Mouse (Mus musculus): ENCODE measurements around the gene Hmgb1.

DNA sequence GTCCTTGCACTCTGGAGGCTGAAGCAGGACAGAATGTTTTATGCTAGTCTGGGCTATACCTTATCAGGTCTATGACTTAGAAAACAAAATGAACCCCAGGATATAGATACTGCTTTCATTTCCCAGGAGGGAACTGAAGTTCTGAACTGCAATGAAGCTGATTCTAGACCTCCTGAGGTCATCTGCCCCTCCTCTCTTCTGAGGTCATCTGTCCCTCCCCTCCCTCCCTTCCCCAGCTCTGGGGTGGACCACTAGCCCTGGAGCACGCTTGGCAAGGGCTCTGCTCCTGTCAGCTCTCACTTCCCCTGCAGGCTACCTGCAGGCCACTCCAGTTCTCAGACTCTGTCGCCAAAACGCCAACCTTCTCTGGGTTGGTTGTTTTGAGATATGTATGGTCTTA lies 84.2 kb downstream of the Hmgb1 start:
- TF ChIP-seq CTCF (conservative IDR thresholded peaks at IDR 0.05 in 1 of 2, IDR thresholded peaks at IDR 0.05 in 1 of 2; ENCODE audit: low read depth in 2 of 2, low read length in 2 of 2) (no peak), RCOR1 (conservative IDR thresholded peaks at IDR 0.05; ENCODE audit: low read depth, low read length) (no peak), POLR2A (IDR thresholded peaks at IDR 0.05; ENCODE audit: low read depth, low read length) (no peak), GABPA (IDR thresholded peaks at IDR 0.05; ENCODE audit: insufficient replicate concordance, low read depth, low read length) (no peak), MXI1 (IDR thresholded peaks at IDR 0.05; ENCODE audit: low read depth, low read length) (no peak), BHLHE40 (IDR thresholded peaks at IDR 0.05; ENCODE audit: low read depth, low read length) (no peak), HCFC1 (IDR thresholded peaks at IDR 0.05; ENCODE audit: low read depth, low read length) (no peak), USF1 (IDR thresholded peaks at IDR 0.05; ENCODE audit: low read depth, low read length) (no peak), ELF1 (IDR thresholded peaks at IDR 0.05; ENCODE audit: low read depth, low read length) (no peak), SMC3 (IDR thresholded peaks at IDR 0.05; ENCODE audit: low read depth, low read length) (no peak), UBTF (IDR thresholded peaks at IDR 0.05; ENCODE audit: low read depth, low read length) (no peak), EP300 (IDR thresholded peaks at IDR 0.05; ENCODE audit: low read length) (no peak), ZC3H11A (IDR thresholded peaks at IDR 0.05; ENCODE audit: low read depth, low read length) (no peak), ZKSCAN1 (IDR thresholded peaks at IDR 0.05; ENCODE audit: borderline replicate concordance, low read depth, low read length) (no peak)

All from CH12.LX (cell line).